Mouse (Mus musculus) megakaryocyte progenitor cell, adult 5-6 weeks (primary cell): ENCODE data around the gene Adamts17. TPM values are rescaled to one million over a fixed set of nuclear protein-coding genes. Genes with fewer than 3 reads are reported as not detected.

ENCODE experiments used
- ATAC-seq: replicated peaks from 2 replicates; pipeline ENCODE4 v1.8.0; 2016; ENCODE audit warnings: mild to moderate bottlenecking, moderate TSS enrichment, inconsistent platforms; ENCODE audit not compliant: poor library complexity
- total RNA-seq, 2 experiments: library from RNA; stranded (forward) in 1 of 2; stranded (reverse) in 1 of 2; fragments of 157-497, 149-512 nt in 1 of 2; fragments of 200-1000 nt in 1 of 2; gene quantifications; 2 replicates each; pipeline versions ENCODE4 v1.2.3 to v1.2.4; 2015 to 2017

Gene Adamts17
- total RNA-seq, 2 experiments from 2014 or later = 0.04 to 0.20 TPM

GRCm38 (mm10) chr7:66842021-66842420 is 2.5 kb downstream of the Adamts17 start:
- peak; percentile 47 for ATAC-seq

GRCm38 (mm10) chr7:66843846-66844245 is 4.3 kb downstream of the Adamts17 start:
- no peak for ATAC-seq

GRCm38 (mm10) chr7:66846582-66846981 is 7.0 kb downstream of the Adamts17 start:
- no peak for ATAC-seq

DNA sequence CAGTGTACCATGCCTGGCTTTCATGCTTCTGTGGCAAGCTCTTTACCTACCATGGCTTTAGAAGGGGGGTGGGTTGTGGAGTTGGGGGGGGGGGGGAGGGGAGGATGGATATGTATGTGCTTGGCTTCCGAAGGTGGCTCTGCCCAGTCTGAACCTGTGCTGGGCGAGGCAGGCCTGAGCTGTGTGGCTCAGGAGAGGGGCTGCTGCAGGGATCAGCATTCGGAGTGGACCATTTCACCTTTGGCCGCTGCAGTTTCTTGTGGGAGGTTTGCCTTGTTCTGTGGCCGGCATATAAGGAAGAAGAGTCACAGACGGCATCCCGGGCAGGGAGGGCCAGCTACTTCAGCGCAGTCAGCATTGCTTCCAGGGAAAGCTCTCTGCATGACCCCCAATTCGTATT is 7.8 kb downstream of the Adamts17 start:
- no peak for ATAC-seq

DNA sequence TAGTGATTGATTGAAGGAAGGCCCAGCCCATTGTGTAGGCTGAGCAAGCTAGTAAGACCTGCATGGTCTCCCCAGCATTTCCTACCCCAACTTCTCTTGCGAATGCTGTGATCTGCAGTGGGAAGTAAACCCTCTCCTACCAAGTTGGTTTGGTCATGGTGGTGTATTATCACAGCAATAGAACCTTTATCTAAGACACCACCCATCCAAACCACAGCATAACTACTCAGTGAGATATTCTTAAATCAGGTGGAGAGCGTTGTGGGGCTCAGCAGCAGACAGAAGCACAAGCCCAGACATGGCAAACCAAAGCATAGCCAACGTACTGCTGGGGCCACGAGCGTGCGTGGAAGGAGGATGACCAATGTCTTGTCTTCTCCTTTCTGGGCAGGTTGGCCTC is 9.8 kb downstream of the Adamts17 start:
- peak; percentile 52 for ATAC-seq

DNA sequence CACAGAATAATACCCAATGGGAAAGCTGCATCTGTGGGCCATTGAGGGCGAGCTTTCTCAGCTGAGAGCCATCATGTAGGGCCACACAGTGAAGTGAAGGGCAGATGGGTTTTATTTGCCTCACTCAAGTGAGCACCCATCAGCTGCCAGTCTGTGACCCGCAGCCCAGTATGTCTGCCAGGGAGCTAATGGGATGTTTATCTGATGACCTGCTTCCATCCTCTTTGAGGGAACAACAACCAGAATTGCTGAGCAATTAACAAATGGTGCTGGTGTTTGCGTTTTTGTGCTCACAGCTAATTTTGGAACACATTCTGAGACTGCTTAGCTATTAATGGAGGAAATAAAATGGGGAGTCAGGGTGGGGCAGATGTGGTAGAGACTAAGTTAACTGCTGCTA is 12.6 kb downstream of the Adamts17 start:
- ATAC-seq = no peak

DNA sequence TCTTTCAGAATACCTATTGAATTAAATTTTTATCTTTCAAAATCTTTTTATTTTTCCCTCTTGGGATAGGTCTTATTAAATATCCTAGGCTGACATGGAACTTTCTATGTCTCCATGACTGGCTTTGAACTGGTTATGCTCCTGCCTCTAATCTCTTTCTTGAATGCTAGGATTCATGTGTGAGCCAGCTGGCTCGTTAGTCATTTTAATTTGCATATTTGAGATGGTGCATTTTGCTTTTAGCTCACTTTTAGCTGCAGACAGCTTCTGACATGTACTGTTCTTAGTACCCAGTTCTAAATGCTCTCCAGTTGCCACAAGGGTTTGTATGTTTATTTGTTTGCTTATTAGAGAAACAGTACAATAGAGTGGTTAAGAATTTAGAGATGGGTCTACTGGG is 18.1 kb downstream of the Adamts17 start:
- ATAC-seq = no peak

- no peak for ATAC-seq
Observed at GRCm38 (mm10) chr7:66858247-66859075, 18.9 kb downstream of the Adamts17 start.

GRCm38 (mm10) chr7:66859220-66859619 is 19.7 kb downstream of the Adamts17 start:
- no peak for ATAC-seq

- peak; percentile 77 for ATAC-seq
Observed at GRCm38 (mm10) chr7:66866944-66867718, 27.6 kb downstream of the Adamts17 start.

- ATAC-seq = no peak
Observed at GRCm38 (mm10) chr7:66867719-66868501, 28.4 kb downstream of the Adamts17 start.

GRCm38 (mm10) chr7:66871520-66871919 is 32.0 kb downstream of the Adamts17 start:
- no peak for ATAC-seq

DNA sequence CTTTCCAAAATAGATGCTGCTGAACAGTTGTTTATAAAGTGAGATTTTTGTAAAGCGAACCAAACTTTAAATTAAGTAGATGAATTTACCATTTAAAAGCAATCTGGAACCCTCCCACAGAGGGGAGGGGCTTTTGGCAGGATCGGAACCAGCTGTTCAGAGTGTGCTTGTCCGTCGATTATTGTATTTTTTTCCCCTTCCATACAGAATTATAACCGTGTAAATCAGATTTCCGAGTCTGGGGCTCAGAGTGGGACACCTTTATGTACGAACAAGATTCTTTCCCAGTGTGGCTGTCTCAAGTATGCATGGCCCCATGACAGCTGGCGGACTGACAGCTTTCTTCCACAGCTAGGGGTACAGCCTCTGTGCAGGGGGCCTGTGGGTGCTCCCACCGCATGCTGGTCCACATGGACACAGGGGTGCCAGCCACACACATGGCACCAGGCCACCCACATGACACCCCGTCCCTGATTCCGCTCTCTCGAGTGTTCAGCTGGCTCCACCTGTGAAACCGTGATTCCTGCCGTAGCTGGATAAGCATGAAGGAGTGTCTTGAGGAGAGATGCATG is 32.5 kb downstream of the Adamts17 start:
- ATAC-seq = no peak

- ATAC-seq = no peak
Observed at GRCm38 (mm10) chr7:66873235-66873634, 33.7 kb downstream of the Adamts17 start.

DNA sequence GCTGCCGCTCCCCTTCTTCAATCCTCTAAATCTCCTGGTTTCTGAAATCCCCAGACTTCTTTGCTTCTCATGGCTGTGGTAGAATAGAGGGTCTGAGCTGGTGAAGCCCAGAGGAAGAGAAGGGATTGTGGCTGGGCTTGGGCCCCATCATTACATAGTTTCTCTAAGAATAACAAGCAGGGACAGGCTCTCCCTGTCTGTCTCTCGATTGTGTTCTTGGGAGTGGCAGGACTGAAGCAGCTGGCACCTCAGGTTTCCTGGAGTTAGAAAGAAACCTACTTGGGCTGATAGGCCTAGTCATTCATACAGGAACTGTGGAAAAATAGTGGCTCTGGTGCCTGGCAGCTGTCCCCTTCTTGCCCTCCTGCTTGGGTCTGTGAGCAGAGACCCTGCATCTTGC is 51.9 kb downstream of the Adamts17 start:
- no peak for ATAC-seq

DNA sequence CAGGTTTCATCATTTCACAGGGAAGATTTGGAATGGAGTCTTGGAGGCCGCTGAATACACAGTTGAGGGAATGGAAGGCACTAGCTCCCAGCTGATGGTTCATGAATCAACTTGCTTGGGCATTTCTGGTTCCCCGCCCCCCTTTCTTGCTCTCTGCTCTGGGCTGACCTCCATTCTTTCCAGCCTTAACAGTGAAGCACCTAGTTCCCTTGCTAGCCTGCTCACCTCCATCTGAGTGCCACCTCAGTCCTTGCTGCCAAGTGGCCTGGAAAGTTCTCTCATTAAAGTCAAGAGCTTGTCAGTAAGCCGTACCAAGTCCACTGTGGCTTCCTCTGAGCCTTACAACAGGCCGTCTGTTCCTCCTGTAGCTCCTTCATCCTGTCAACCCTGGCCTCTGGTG is 52.6 kb downstream of the Adamts17 start:
- ATAC-seq = no peak

DNA sequence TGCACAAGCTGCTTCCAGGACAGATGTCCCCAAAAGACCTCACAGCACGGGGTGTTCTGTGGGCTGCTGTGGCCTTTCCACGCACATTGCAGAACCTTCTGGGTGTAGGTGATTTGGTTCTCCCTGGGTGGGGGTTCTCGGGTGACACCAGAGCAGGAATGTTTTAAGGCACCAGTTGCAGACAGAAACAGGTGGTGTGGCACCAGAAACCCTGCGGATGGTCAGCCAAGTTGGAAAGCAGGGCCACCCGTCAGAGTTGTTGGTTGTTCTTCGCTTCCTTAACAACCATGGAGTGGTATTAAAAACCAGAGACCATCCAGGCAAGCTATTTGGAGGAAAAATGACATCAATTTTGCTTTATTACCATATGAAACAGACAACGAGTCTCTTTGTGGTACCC is 62.8 kb downstream of the Adamts17 start:
- no peak for ATAC-seq

- no peak for ATAC-seq
Observed at GRCm38 (mm10) chr7:66903014-66903413, 63.5 kb downstream of the Adamts17 start.

DNA sequence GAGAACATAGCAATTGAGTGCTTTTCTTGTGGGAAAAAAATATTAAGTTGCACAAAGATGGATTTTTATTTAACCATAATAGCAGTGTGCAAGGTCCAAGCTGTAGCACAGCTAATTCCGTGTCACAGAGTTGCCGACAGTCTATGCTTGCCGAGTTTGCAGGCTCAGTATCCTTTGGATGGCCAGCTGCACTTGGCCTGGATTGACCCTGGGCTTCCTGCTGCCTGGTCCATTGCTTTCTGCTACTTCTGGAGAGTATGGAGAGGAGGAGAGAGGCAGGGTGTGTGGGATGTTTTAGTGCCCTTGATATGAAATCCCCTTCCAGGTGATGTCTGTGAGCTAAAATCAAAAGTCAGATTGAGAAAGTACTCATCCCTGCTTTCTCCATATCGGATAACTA is 66.4 kb downstream of the Adamts17 start:
- no peak for ATAC-seq

- no peak for ATAC-seq
Observed at GRCm38 (mm10) chr7:66912866-66913265, 73.3 kb downstream of the Adamts17 start.

DNA sequence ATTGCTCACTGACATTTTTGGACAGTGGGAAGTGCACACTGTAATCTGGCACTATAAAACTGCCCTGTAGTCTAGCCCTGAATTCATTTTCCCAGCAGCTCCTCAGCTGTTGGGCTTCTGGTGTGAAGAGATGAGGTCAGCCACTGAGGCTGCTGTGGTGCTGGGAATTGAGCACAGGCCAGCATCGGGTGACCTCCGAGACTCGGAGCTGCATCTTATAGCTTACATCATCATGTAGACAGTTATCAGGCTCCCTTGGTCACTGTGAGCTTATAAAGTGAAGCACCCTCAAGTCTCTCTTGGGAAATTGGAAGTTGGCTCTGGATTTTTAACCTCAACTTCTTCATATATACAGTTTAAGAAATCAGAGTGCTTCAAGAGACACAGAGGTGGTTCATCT is 84.1 kb downstream of the Adamts17 start:
- ATAC-seq = no peak
